Mouse (Mus musculus): ENCODE measurements around the gene Glod4. TPM values are rescaled to one million over a fixed set of nuclear protein-coding genes. Genes with fewer than 3 reads are reported as not detected.
"Not testable (repeated sequence)": the region's sequence is repeated elsewhere in the genome, so short reads cannot be mapped to it uniquely, and the experiment has no call there.

The Glod4 gene
- polyA plus RNA-seq, 1 experiment from 2014 or later = 112 TPM

DNA sequence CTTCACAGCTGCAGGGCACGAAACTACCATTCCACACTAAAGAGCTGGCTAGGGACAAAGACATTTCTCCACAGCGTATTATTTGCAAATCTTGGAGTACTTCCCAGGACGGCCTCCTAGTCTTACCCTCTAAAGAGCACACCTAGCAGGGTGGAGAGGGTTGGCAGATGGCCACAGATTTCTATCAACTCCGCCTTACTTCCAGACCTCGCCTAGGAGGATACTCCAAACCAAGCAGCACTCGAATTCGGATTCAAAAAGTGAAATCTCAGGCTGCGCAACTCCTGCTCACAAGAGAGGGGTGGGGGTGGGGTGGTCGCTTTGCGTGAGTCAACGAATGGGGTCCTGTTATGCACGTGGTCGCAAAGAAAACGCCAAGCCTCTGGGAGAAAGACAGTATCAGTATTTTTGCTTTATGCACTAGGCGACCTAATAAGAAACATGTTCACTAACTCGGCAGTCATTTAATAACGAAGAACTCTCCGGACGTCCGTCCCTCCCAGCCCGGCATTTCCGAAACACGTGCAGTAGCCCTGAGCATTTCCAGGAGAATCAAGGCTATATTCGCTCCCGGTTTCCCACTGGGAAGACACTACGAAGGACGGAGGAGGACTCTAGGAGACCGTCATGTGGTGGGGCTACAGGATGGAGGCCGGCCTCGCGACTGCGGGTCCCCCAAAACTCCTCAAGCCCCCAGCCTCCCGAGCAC lies 26.7 kb downstream of the Glod4 start:
- 2% methylated on average over 33 of the region's 33 CpGs for WGBS
- ATAC-seq (ENCODE audit: low FRiP score) = peak; percentile 83
- peaks cover 14% of the 10 kb centered on the region for H3K4me1 ChIP-seq

DNA sequence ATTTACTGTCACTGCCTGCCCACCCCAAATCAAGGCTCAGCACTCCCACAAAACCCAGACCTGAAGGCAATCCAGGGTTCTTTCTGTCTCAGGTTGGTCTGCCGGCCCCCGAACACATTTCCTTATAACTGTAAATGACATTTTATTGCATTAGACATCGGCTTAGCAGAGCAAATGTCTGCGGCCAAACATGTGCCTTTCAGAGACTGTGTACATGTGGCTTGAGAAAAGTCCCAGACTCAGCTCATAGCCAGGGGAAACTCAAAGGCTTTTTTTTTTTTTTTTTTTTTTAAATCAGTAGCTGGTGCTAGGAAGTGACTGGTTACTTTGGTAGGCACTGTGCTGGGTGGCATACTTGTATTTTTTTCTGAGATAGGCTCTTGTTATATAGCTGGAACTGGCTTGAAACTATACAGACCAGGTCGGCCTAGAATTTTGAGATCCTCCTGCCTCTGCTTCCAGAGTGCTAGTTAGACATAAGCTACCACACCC lies 27.4 kb downstream of the Glod4 start:
- H3K27me3 ChIP-seq (replicated peaks) = no peaks in the 10 kb centered on the region
- peaks cover 33% of the 10 kb centered on the region for H3K36me3 ChIP-seq
- no peaks in the 10 kb centered on the region for H3K9me3 ChIP-seq (replicated peaks)
- peak overlapping the region; percentile 68 for H3K4me3 ChIP-seq (replicated peaks)
- peaks cover 14% of the 10 kb centered on the region for H3K4me1 ChIP-seq
- no peak for ATAC-seq (ENCODE audit: low FRiP score)
- H3K4me2 ChIP-seq = peak overlapping the region; percentile 78
- WGBS = 93% methylated on average over 5 of the region's 5 CpGs
- H3K27ac ChIP-seq (replicated peaks) = 0 out of 2 replicates have a peak overlapping the region, but pooled peaks have one; percentile 91
- H3K9ac ChIP-seq (replicated peaks) = no peak overlapping the region

More for the DNA sequence above, 26.7 kb downstream of the Glod4 start:
- peak overlapping the region; percentile 94 for H3K9ac ChIP-seq (replicated peaks)
- H3K27me3 ChIP-seq (replicated peaks) = no peaks in the 10 kb centered on the region
- H3K4me3 ChIP-seq (replicated peaks) = peak overlapping the region; percentile 68
- peak overlapping the region; percentile 91 for H3K27ac ChIP-seq (replicated peaks)
- H3K9me3 ChIP-seq (replicated peaks) = no peaks in the 10 kb centered on the region
- peak overlapping the region; percentile 78 for H3K4me2 ChIP-seq
- H3K36me3 ChIP-seq = peaks cover 38% of the 10 kb centered on the region

DNA sequence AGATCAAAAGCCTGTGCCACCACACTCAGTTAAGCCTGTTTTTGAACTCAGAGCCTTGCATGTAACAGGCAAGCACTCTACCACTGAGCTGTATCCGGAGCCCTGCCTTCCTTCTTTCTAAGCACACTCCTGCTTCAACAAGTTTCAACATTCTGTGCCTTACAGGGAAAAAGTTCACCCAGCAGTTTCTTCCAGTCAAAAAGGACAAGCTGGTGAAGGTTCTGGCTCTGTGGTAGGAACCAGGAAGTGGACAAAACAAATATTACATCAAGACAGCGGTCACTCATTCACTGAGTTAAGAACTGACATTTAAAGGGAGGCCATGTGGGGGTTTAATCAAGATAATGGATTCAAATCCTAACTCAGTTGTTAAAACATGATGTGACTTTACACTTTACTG lies 28.5 kb downstream of the Glod4 start:
- no peak overlapping the region for H3K4me3 ChIP-seq (replicated peaks)
- WGBS = 99% methylated on average over 2 of the region's 2 CpGs
- no peaks in the 10 kb centered on the region for H3K27me3 ChIP-seq (replicated peaks)
- H3K4me2 ChIP-seq = no peak overlapping the region
- no peak overlapping the region for H3K9ac ChIP-seq (replicated peaks)
- peaks cover 29% of the 10 kb centered on the region for H3K36me3 ChIP-seq
- no peaks in the 10 kb centered on the region for H3K9me3 ChIP-seq (replicated peaks)
- ATAC-seq (ENCODE audit: low FRiP score) = no peak
- H3K27ac ChIP-seq (replicated peaks) = no peak overlapping the region
- H3K4me1 ChIP-seq = peaks cover 14% of the 10 kb centered on the region

DNA sequence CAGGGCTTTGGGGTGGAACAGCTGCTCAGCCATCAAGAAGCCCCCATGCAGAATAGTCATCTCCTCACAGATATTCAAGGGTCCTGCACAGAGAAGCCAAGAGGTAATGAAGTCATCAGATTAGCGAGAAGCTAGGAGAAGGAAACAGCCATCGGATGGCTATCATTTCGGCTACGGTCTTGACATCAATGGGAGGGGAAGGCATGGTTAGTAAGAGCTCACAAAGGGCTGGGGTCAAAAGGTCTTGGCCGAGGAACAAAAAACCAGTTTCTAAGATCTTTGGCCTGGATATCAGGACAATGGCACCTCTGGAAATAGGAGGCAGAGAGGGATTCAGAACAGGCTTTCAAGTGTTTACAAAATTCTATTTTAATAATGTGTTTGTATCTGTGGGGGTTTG lies 29.7 kb downstream of the Glod4 start:
- peaks cover 32% of the 10 kb centered on the region for H3K36me3 ChIP-seq
- no peaks in the 10 kb centered on the region for H3K27me3 ChIP-seq (replicated peaks)
- H3K4me3 ChIP-seq (replicated peaks) = no peak overlapping the region
- peaks cover 14% of the 10 kb centered on the region for H3K4me1 ChIP-seq
- no peak overlapping the region for H3K27ac ChIP-seq (replicated peaks)
- ATAC-seq (ENCODE audit: low FRiP score) = no peak
- no peak overlapping the region for H3K4me2 ChIP-seq
- no peaks in the 10 kb centered on the region for H3K9me3 ChIP-seq (replicated peaks)
- H3K9ac ChIP-seq (replicated peaks) = no peak overlapping the region
- 35% methylated on average over 5 of the region's 5 CpGs for WGBS

DNA sequence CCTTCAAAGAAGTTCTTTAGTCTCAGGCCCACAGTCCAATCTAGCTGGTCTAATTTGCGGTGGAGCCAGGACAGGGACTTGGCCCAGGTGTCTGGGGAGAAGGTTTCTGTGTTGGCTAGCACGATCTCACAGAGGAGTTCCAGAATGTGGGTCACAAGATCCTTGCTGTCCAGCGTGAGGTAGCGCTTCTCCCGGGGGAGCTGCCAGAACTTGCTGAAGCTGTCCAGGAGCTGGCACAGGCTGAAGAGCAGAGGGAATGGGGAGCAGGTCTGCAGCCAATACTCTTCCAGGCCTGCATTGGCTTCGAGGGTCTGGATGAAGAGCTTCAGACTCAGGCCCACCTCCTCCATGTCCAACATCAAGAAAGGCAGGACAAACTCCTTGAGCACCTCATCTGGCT lies 31.9 kb downstream of the Glod4 start:
- ATAC-seq (ENCODE audit: low FRiP score); H3K4me2 ChIP-seq: not testable (repeated sequence)
- H3K36me3 ChIP-seq = peaks cover 54% of the 10 kb centered on the region

DNA sequence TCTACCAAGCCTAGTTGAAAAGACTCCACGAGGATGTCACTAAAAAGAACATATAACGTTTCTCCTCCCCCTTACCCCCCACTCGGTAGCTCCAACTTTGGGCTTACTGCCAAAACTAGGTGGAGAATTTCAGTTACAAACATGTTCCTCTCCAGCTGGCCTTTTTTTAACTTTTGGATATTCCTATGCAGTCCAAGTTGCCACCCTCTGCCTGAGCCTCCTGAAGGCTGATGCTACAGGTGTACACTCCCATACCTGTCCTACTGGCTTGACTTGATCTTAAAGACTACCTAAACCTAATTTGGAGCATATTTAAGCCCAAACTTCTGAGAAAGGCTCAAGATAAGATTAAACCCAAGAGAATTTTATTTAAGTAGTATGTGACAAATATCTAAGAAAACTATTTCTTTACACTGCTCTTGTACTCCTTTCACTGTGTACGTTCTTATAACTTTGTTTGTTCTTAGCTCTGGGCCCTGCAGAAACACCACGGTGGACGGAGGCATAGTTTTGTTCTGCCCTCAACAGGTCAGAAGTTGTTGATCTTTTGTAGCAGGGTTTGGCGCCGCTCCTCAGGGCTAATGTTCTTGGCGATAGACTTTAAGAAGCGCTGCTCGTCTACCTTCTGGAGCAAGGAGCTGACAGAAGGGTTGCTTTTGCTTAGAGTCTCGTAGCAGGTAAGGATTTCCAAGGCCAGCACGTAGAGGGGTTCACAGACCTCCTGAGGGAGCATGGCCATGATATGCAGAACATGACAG lies 33.1 kb downstream of the Glod4 start:
- Histone ChIP-seq H3K27ac (replicated peaks) (no peak overlapping the region), H3K9me3 (replicated peaks) (no peaks in the 10 kb centered on the region), H3K36me3 (peaks cover 66% of the 10 kb centered on the region), H3K9ac (replicated peaks) (no peak overlapping the region), H3K27me3 (replicated peaks) (no peaks in the 10 kb centered on the region), H3K4me1 (no peaks in the 10 kb centered on the region), H3K4me2 (no peak overlapping the region), H3K4me3 (replicated peaks) (no peak overlapping the region)
- ATAC-seq (ENCODE audit: low FRiP score) = no peak
- WGBS = 91% methylated on average over 13 of the region's 13 CpGs

More for the DNA sequence above, 31.9 kb downstream of the Glod4 start:
- not testable (repeated sequence) for H3K27me3 ChIP-seq (replicated peaks); H3K9me3 ChIP-seq (replicated peaks); H3K27ac ChIP-seq (replicated peaks); H3K9ac ChIP-seq (replicated peaks); H3K4me3 ChIP-seq (replicated peaks); H3K4me1 ChIP-seq
- 92% methylated on average over 5 of the region's 6 CpGs for WGBS

DNA sequence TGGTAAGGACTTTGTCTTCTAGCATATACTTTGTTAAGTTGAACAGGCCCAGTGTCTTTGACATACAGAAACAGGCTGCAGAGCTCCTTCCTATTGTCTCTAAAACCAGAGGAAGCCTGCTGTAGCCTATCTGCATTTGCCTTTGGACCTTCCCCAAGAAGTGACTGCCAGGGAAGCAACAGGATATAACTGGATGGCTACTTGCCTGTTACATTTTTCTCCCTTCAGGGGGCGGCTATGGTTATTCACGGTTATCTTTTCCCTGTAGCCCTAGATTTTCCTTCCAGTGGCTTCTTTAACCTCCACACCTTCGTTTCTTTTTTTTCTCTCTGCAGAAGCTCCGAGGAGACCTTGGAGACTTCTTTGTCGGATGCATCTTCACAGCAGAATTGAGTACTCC lies 36.7 kb downstream of the Glod4 start:
- Histone ChIP-seq H3K9me3 (replicated peaks) (no peaks in the 10 kb centered on the region), H3K4me2 (no peak overlapping the region), H3K4me1 (peaks cover 12% of the 10 kb centered on the region), H3K36me3 (peaks cover 59% of the 10 kb centered on the region), H3K27me3 (replicated peaks) (no peaks in the 10 kb centered on the region), H3K4me3 (replicated peaks) (no peak overlapping the region), H3K27ac (replicated peaks) (no peak overlapping the region), H3K9ac (replicated peaks) (no peak overlapping the region)
- WGBS = 86% methylated on average over 5 of the region's 5 CpGs
- no peak for ATAC-seq (ENCODE audit: low FRiP score)

DNA sequence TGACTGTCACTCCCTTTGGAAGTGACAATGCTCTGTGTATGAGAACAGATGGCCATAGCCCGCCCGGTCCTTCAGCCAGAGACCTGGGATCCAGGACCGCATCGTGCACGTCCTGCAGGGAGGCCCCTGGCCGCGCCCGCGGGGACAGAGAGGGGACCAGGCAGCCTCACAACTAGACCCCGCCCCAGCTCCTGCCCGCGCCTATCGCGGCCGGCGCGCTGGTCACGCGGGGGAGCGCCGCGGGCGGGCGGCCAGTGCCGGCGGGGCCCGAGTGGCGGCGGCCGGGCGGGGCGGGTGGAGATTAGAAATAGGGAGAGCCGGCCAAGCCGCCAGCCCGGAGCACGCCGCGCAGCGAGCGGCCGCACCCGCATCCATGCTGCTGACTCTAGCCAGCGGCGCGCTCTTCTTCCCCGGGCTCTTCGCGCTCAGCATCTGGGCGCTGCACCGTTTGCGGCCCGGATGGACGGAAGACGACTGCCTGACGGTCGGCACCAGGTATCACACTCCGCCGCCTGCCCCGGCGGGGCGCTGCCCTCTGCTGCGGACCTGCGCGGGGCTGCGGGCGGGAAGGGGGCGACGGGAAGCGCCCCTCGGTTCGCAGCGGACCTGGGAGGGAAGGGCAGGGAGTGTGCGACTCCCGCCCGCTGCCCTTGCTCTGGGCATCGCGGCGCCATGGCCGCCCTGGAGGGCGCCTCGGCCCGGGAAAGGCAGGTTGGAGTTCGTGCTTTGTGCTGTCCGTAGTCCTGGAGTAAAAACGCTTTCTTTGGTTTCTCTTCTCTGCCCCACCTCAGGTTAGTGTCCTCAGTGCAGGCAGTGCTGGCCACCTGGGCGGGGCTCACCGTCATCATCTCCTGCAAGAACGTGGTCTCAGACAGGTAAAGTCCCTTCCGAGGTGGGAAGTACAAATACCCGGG lies 41.5 kb downstream of the Glod4 start:
- Histone ChIP-seq H3K9ac (replicated peaks) (peak overlapping the region; percentile 88), H3K4me3 (replicated peaks) (peak overlapping the region; percentile 92), H3K27ac (replicated peaks) (peak overlapping the region; percentile 87), H3K36me3 (peaks cover 29% of the 10 kb centered on the region), H3K4me1 (peaks cover 19% of the 10 kb centered on the region), H3K27me3 (replicated peaks) (no peaks in the 10 kb centered on the region), H3K4me2 (peak overlapping the region; percentile 88), H3K9me3 (replicated peaks) (no peaks in the 10 kb centered on the region)
- peak; percentile 98 for ATAC-seq (ENCODE audit: low FRiP score)
- 0% methylated on average over 63 of the region's 90 CpGs for WGBS

DNA sequence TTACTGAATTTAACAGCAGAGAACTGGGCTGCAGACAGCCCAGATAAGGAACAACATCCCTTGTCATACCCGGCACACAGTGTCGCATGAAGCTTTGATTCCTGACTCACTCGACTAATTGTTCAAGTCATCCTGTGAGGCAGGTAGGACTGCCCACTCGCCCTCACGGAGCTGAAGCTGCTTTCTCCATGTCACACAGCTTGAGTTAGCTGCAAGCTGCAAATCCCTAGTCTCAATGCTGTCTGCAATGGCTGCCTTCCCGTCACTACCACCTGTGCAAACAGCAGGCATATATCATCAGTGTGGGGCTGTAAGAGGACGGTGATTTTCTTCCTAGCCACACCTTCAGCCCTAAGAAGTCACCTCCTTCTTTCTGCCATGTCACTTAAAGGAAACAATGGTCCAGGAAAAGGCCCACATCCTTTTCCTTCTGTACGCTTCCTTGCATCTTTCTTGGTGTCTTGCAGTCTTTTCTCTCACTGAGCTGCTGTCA lies 46.5 kb downstream of the Glod4 start:
- Histone ChIP-seq H3K9ac (replicated peaks) (no peak overlapping the region), H3K4me3 (replicated peaks) (no peak overlapping the region), H3K4me2 (no peak overlapping the region), H3K9me3 (replicated peaks) (no peaks in the 10 kb centered on the region), H3K27ac (replicated peaks) (no peak overlapping the region), H3K27me3 (replicated peaks) (no peaks in the 10 kb centered on the region), H3K4me1 (peaks cover 7% of the 10 kb centered on the region), H3K36me3 (no peaks in the 10 kb centered on the region)
- 55% methylated on average over 8 of the region's 8 CpGs for WGBS
- ATAC-seq (ENCODE audit: low FRiP score) = no peak

DNA sequence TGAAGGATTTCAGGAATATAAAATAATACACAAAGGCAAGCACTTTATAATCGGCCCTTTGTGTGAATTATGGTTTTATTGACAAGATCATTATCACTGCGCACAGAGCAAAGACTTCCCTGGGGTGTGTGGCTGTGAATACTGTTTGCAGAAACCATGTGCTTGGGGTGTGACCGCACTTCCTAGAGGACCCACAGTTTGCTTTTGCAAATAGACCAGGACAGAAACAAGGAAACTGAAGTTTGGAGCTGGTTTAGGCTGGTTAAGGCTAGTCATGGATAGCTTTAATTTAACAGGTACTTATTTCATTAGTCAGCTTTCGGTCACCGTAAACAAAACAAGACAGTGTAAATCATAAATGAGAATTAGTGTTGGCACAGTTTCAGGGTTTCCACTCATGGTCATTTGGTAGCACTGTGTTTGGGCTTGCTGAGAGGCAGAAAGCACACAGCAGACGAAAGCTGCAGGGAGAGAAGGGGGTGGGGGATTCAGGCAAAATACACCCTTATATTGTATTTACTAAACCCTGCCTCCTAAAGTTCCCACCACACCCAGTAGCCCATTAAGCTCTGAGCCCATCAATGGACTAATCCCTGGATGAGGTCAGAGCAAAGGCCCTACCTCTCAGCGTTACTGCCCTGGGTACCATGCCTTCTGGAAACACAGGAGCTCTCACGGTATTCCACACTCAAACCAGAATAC lies 47.1 kb downstream of the Glod4 start:
- Histone ChIP-seq H3K36me3 (no peaks in the 10 kb centered on the region), H3K9me3 (replicated peaks) (no peaks in the 10 kb centered on the region), H3K27me3 (replicated peaks) (no peaks in the 10 kb centered on the region), H3K9ac (replicated peaks) (no peak overlapping the region), H3K4me3 (replicated peaks) (no peak overlapping the region), H3K4me2 (no peak overlapping the region), H3K27ac (replicated peaks) (no peak overlapping the region), H3K4me1 (peaks cover 4% of the 10 kb centered on the region)
- no peak for ATAC-seq (ENCODE audit: low FRiP score)
- whole genome bisulfite sequencing = 52% methylated on average over 8 of the region's 8 CpGs

DNA sequence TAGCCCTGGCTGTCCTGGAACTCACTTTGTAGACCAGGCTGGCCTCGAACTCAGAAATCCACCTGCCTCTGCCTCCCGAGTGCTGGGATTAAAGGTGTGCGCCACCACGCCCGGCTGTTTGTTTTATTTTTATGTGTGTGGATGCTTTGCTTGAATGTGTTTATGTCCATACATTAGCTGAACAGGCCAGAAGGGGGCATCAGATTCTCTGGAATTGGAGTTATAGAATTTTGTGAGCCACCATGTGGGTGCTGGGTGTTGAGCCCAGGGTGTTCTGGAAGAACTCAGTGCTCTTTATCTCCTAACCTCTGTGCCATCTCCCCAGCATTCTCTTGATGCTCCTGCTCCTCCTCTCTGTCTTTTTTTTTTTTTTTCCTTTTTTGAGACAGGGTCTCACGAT lies 56.6 kb downstream of the Glod4 start:
- Histone ChIP-seq H3K9me3 (replicated peaks) (no peaks in the 10 kb centered on the region), H3K36me3 (no peaks in the 10 kb centered on the region), H3K4me2 (no peak overlapping the region), H3K4me1 (no peaks in the 10 kb centered on the region), H3K27me3 (replicated peaks) (no peaks in the 10 kb centered on the region), H3K27ac (replicated peaks) (no peak overlapping the region), H3K4me3 (replicated peaks) (no peak overlapping the region), H3K9ac (replicated peaks) (no peak overlapping the region)
- no peak for ATAC-seq (ENCODE audit: low FRiP score)
- WGBS = 83% methylated on average over 6 of the region's 6 CpGs

All from neural tube, embryonic 15.5 days (tissue).